Mouse (Mus musculus): ENCODE measurements around the gene Gm42906.

DNA sequence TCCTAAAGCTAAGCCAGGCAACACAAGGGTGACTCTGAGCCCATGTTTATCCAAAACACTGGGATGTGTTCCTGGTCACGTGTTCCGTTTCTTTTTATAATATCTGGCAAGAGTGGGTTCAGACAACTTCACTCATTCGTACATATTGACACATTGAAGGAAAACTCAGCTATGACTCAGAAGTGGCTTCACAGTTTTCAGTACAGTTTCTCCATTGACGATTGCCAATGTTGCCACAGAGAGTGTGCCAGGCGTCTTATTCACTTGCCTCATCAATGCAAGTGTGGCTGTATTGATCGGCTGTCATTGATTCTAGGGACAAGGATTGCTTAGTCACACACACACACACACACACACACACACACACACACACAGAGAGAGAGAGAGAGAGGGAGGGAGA is 381.8 kb downstream of the Gm42906 start:
- no peak for TF ChIP-seq KAT2A (conservative IDR thresholded peaks at IDR 0.05; ENCODE audit: low read depth, low read length)
- TF ChIP-seq USF1 (IDR thresholded peaks at IDR 0.05; ENCODE audit: low read depth, low read length) = no peak
- TF ChIP-seq POLR2AphosphoS2 (IDR thresholded peaks at IDR 0.05; ENCODE audit: low read length) = no peak
- TF ChIP-seq CTCF (IDR thresholded peaks at IDR 0.05 in 2 of 3, conservative IDR thresholded peaks at IDR 0.05 in 1 of 3; ENCODE audit: control insufficient read depth in 1 of 3, insufficient read depth in 1 of 3, low read depth in 2 of 3, low read length in 3 of 3, poor library complexity in 1 of 3, severe bottlenecking in 1 of 3) = no peak
- no peak for TF ChIP-seq GABPA (IDR thresholded peaks at IDR 0.05; ENCODE audit: low read depth, low read length)
- no peak for TF ChIP-seq CHD1 (IDR thresholded peaks at IDR 0.05; ENCODE audit: low read depth, low read length)
- no peak for TF ChIP-seq TCF12 (IDR thresholded peaks at IDR 0.05; ENCODE audit: low read depth, low read length)
- no peak for TF ChIP-seq POLR2A (IDR thresholded peaks at IDR 0.05; ENCODE audit: control insufficient read depth in 1 of 2, insufficient read depth in 1 of 2, low read depth in 1 of 2, low read length in 2 of 2, poor library complexity in 1 of 2)
- TF ChIP-seq E2F4 (IDR thresholded peaks at IDR 0.05; ENCODE audit: borderline replicate concordance, low read depth, low read length) = no peak

Measured in MEL (cell line).